Mouse (Mus musculus): ENCODE results near the gene Ssxb5.
"Not testable (repeated sequence)": the region's sequence is repeated elsewhere in the genome, so short reads cannot be mapped to it uniquely, and the experiment has no call there.

Ssxb5 gene

DNA sequence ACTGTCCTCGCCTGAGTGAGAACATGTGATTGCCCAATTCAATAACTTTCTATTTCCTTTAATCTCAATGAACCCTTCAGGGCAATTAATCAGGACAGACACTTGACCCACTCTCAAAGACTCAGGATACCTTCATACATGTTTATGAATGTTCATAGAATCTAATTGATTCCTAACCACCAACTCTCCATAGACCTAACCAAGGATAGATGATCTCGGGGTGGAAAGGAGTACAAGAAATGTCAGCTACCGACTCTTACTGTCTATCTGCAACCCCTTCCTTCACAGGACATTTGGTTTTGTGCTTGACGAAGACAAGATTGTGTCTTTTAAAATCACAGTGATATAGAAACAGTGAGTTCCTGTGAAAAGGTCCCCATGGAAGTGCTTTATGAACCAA, at the start of gene Ssxb5:
Gene Ssxb5, plus strand, starts transcription at position 301 of the 400 bp plus-strand sequence.
- DNase-seq (ENCODE audit: low spot score) = not testable (repeated sequence)

- DNase-seq (ENCODE audit: low spot score) = peak; percentile 17
Measured at GRCm38 (mm10) chrX:8832043-8832442, 28.6 kb downstream of the Ssxb5 start.

DNA sequence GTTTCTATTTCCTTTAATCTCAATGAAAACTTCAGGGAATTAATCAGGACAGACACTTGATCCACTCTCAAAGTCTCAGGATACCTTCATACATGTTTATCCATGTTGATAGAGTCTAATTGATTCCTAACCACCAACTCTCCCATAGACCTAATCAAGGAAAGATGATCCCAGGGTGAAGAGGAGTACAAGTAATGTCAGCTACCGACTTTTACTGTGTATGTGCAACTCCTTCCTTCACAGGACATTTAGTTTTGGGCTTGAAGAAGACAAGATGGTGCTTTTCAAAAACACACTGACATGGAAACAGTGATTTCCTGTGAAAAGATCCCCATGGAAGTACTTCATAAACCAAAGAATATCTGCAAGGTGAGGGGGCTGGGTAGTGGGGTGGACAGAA, 40.2 kb downstream of the Ssxb5 start, which contains the start of gene Gm6592:
Gene Gm6592, plus strand, starts transcription at position 301 of the 400 bp plus-strand sequence.
- no peak for DNase-seq (ENCODE audit: low spot score)

- DNase-seq (ENCODE audit: low spot score) = no peak
Measured at GRCm38 (mm10) chrX:8852486-8852885, 49.0 kb downstream of the Ssxb5 start.
